Mouse (Mus musculus) myocyte (in vitro differentiated cells): ENCODE measurements around the gene Ptpa. TPM values are rescaled to one million over a fixed set of nuclear protein-coding genes. Genes with fewer than 3 reads are reported as not detected.
A peak's percentile ranks its signal among the peaks of the same experiment; 100 is the strongest.

Source experiments
- H3K27me3 ChIP-seq: one replicate; pipeline ENCODE4 v1.6.1; 2011; ENCODE audit not compliant: control insufficient read depth, insufficient read depth, insufficient read length
- H3K36me3 ChIP-seq: one replicate; pipeline ENCODE4 v1.6.1; 2011; ENCODE audit not compliant: control insufficient read depth, insufficient read depth
- H3K4me2 ChIP-seq: one replicate; pipeline ENCODE4 v1.6.1; 2011; ENCODE audit warnings: low read depth, control low read depth
- H3K4me3 ChIP-seq: one replicate; pipeline ENCODE4 v1.5.1; 2011; ENCODE audit warnings: mild to moderate bottlenecking, control low read depth, moderate library complexity
- H3K79me2 ChIP-seq: one replicate; pipeline ENCODE4 v1.6.1; 2011; ENCODE audit not compliant: control insufficient read depth, insufficient read depth
- H3ac ChIP-seq: one replicate; pipeline ENCODE4 v1.6.1; 2011; ENCODE audit not compliant: control insufficient read depth, insufficient read length
- CEBPB ChIP-seq: IDR thresholded peaks from 2 replicates; pipeline ENCODE4 v1.6.1; 2011; ENCODE audit warnings: mild to moderate bottlenecking, moderate library complexity; ENCODE audit not compliant: poor library complexity, insufficient read depth, severe bottlenecking
- E2F4 ChIP-seq: IDR thresholded peaks from one replicate; pipeline ENCODE4 v1.6.1; 2011; ENCODE audit warnings: mild to moderate bottlenecking, control low read depth, moderate library complexity; ENCODE audit not compliant: insufficient read depth
- MAX ChIP-seq: IDR thresholded peaks from one replicate; pipeline ENCODE4 v1.6.1; 2011; ENCODE audit warnings: low read depth, mild to moderate bottlenecking, control low read depth
- MYOD1 ChIP-seq, 3 experiments: IDR thresholded peaks; one replicate each; pipeline ENCODE4 v1.6.1; 2011; ENCODE audit warnings: control low read depth in 2 of 3, low read depth in 2 of 3, mild to moderate bottlenecking in 2 of 3, moderate library complexity in 1 of 3; ENCODE audit not compliant: insufficient read length in 2 of 3, control insufficient read depth in 1 of 3
- MYOG ChIP-seq, 3 experiments: IDR thresholded peaks; one replicate each; pipeline ENCODE4 v1.6.1; 2011; ENCODE audit warnings: control low read depth in 2 of 3, low read depth in 2 of 3, mild to moderate bottlenecking in 2 of 3; ENCODE audit not compliant: insufficient read length in 2 of 3, control insufficient read depth in 1 of 3, insufficient read depth in 1 of 3
- POLR2A ChIP-seq: IDR thresholded peaks from one replicate; pipeline ENCODE4 v1.6.1; 2011; ENCODE audit warnings: low read depth, mild to moderate bottlenecking, control low read depth, moderate library complexity; ENCODE audit not compliant: insufficient read length
- POLR2AphosphoS2 ChIP-seq: IDR thresholded peaks from one replicate; pipeline ENCODE4 v1.6.1; 2011; ENCODE audit warnings: low read depth, control low read depth; ENCODE audit not compliant: insufficient read length
- REST ChIP-seq: IDR thresholded peaks from one replicate; pipeline ENCODE4 v1.6.1; 2011; ENCODE audit warnings: mild to moderate bottlenecking, control low read depth, moderate library complexity; ENCODE audit not compliant: insufficient read depth, insufficient read length
- SRF ChIP-seq: IDR thresholded peaks from one replicate; pipeline ENCODE4 v1.6.1; 2011; ENCODE audit warnings: low read depth; ENCODE audit not compliant: control insufficient read depth, insufficient read length
- TCF12 ChIP-seq: IDR thresholded peaks from one replicate; pipeline ENCODE4 v1.6.1; 2011; ENCODE audit warnings: mild to moderate bottlenecking, control low read depth; ENCODE audit not compliant: poor library complexity, insufficient read depth, severe bottlenecking
- TCF3 ChIP-seq: IDR thresholded peaks from one replicate; pipeline ENCODE4 v1.6.1; 2011; ENCODE audit warnings: low read depth, control low read depth; ENCODE audit not compliant: insufficient read length
- USF1 ChIP-seq: IDR thresholded peaks from one replicate; pipeline ENCODE4 v1.6.1; 2011; ENCODE audit warnings: low read depth, mild to moderate bottlenecking, control low read depth, moderate library complexity
- polyA plus RNA-seq: library from polyadenylated mRNA; unstranded; fragments of >200 nt; fragmentation: generic; extraction: Trizol; gene quantifications from one replicate; pipeline ENCODE4 v1.2.1, GENCODE M21; 2012; ENCODE audit warnings: missing spikeins

Ptpa gene
- polyA plus RNA-seq, 1 experiment = 151 TPM

DNA sequence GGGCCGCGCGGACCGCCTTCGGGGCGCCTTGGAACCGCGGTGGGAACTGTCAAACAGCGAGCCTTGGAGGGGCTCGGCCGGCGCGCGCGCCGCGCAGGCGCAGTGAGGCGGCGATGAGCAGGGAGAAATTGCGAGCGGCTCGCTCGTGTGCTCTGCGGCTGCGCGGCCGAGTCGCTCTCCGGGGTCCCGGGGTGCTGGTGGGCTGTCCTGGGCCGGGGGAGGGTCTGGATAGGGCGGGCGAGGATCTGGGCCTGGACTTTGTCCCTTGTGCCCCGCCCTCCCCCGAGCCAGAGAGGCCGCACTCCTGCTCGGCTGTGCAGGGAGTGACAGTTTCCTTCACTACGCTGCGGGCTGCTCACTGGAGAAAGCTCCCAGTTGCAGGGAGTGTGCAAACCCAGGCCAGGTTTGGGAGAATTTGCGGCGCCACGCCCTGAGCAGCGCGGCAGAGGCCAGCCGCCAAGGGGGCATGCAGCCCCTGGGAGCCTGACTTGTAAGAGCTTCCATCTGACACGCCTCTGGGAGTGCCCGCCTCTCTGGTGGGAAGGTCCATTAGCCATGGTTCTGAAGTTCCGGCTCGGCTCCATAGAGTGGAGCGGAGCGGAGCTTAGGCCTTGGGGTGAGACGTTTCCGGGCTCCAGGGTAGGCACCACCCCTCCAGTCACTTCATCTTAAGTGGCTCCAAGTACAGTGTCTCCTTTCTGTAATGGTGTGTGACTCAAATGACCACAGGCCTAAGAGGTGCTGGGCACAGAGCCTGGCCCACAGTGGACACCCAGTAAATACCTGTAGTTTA is 23.1 kb upstream of the Ptpa start:
- H3K4me3 ChIP-seq = peak overlapping the region; percentile 55
- no peaks in the 10 kb centered on the region for H3K36me3 ChIP-seq
- peaks cover 4% of the 10 kb centered on the region for H3K79me2 ChIP-seq
- TF ChIP-seq MAX = no peak
- TF ChIP-seq POLR2A = peak; percentile 36
- H3ac ChIP-seq = peak overlapping the region; percentile 45
- H3K27me3 ChIP-seq = no peaks in the 10 kb centered on the region
- H3K4me2 ChIP-seq = peak overlapping the region; percentile 93

DNA sequence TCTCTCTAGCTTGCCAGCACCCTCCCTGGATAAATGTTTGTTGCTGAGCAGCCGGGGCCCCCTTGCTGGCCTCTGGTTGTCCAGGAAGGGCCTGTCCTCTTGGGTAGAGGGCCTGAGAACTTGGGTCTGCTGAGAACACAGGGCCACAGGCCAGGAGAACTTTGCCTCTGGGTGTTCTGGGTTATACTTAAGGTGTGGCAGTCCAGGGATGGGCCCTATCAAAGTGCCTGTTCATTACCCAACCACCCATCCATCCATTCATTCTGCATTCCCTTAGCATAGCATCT is 22.5 kb upstream of the Ptpa start:
- TF ChIP-seq TCF12 (no peak), MYOG (IDR thresholded peaks at IDR 0.05; ENCODE audit: control insufficient read depth in 1 of 3, insufficient read depth in 1 of 3, insufficient read length in 2 of 3, low read depth in 2 of 3) (no peak)
- no peaks in the 10 kb centered on the region for H3K27me3 ChIP-seq

DNA sequence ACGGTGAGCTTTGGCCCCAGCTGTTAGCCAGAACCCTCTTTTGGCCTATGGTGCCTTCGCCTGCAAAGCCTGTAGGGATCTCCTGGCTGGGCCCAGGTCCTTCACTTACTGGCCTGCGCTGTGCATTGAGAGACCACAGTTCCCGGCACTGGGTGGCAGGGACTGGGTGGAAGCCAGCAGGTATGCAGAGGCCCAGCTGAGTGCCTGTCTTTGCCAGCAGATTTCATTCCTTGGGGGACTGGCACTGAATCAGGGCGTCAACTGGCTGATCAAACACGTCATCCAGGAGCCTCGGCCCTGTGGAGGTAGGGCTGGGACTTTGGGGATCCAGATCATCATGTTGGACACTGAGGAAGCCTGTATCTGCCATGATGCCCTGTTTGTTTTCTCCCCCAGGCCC is 20.1 kb upstream of the Ptpa start:
- H3K36me3 ChIP-seq = peaks cover 3% of the 10 kb centered on the region
- peaks cover 4% of the 10 kb centered on the region for H3K79me2 ChIP-seq
- H3K4me3 ChIP-seq = no peak overlapping the region
- no peaks in the 10 kb centered on the region for H3K27me3 ChIP-seq
- H3ac ChIP-seq = no peak overlapping the region
- no peak overlapping the region for H3K4me2 ChIP-seq
- no peak for TF ChIP-seq SRF

More for the DNA sequence above, 22.5 kb upstream of the Ptpa start:
- peaks cover 4% of the 10 kb centered on the region for H3K79me2 ChIP-seq
- peak overlapping the region; percentile 55 for H3K4me3 ChIP-seq
- H3K4me2 ChIP-seq = peak overlapping the region; percentile 93
- H3K36me3 ChIP-seq = no peaks in the 10 kb centered on the region
- H3ac ChIP-seq = peak overlapping the region; percentile 45

DNA sequence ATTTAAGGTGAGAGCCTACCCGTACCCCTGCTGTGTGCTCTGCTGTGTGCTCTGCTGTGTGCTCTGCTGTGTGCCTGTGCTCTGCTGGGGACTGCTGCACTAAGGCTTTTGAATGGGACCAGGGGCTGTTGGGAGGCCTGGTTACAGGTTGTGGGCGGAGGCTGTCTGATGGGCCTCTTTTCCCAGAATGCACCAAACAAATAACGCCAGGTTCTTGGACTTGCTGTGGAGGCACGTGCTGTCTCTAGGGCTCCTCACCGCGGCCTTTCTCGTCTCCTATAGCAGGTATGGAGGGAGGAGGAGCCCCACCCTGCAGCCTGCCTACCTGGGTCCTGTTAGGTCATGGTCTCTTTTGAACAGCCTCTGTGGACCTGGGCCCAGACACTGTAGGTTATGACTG is 19.6 kb upstream of the Ptpa start:
- Histone ChIP-seq H3K4me2 (no peak overlapping the region), H3K79me2 (peaks cover 4% of the 10 kb centered on the region), H3ac (no peak overlapping the region), H3K4me3 (no peak overlapping the region), H3K36me3 (peaks cover 4% of the 10 kb centered on the region), H3K27me3 (no peaks in the 10 kb centered on the region)
- TF ChIP-seq TCF12 = no peak
- no peak for TF ChIP-seq SRF
- TF ChIP-seq REST = no peak
- TF ChIP-seq CEBPB = no peak
- no peak for TF ChIP-seq POLR2AphosphoS2
- no peak for TF ChIP-seq TCF3
- no peak for TF ChIP-seq MAX
- no peak for TF ChIP-seq USF1
- no peak for TF ChIP-seq MYOG (IDR thresholded peaks at IDR 0.05; ENCODE audit: control insufficient read depth in 1 of 3, insufficient read depth in 1 of 3, insufficient read length in 2 of 3, low read depth in 2 of 3)
- no peak for TF ChIP-seq POLR2A

DNA sequence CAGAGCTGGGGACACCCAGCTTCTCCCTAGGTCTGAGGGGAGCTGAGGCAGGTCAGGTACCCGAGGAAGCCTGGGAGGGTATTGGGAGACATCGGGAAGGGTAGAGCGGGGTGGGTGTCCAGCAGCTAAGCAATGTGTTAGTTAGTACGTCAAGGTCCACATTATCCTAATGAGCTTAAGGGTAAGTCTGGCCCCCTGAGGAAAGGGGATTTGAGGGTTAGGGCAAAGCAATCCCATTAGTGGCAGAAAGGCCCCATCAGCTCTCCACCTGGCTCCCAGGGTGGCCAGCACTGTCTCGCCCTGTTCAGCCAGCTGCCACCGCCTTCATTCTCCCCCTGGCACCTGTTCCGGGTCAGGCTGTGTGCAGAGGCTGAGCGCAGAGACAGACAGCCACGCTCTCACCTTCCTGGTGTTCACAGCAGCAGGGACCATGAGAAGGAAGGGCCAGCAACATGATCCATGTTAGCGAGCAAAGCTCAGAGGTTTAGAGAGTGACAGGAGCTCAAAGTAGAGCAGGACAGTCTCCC is 17.8 kb upstream of the Ptpa start:
- Histone ChIP-seq H3K36me3 (peaks cover 4% of the 10 kb centered on the region), H3K27me3 (no peaks in the 10 kb centered on the region), H3K79me2 (peaks cover 4% of the 10 kb centered on the region), H3ac (no peak overlapping the region), H3K4me2 (no peak overlapping the region), H3K4me3 (no peak overlapping the region)
- peak in 2 of 3 experiments; percentile 16 to 63 for TF ChIP-seq MYOD1 (IDR thresholded peaks at IDR 0.05; ENCODE audit: control insufficient read depth in 1 of 3, insufficient read length in 2 of 3, low read depth in 2 of 3)
- no peak for TF ChIP-seq E2F4
- peak in 2 of 3 experiments; percentile 48 to 69 for TF ChIP-seq MYOG (IDR thresholded peaks at IDR 0.05; ENCODE audit: control insufficient read depth in 1 of 3, insufficient read depth in 1 of 3, insufficient read length in 2 of 3, low read depth in 2 of 3)

DNA sequence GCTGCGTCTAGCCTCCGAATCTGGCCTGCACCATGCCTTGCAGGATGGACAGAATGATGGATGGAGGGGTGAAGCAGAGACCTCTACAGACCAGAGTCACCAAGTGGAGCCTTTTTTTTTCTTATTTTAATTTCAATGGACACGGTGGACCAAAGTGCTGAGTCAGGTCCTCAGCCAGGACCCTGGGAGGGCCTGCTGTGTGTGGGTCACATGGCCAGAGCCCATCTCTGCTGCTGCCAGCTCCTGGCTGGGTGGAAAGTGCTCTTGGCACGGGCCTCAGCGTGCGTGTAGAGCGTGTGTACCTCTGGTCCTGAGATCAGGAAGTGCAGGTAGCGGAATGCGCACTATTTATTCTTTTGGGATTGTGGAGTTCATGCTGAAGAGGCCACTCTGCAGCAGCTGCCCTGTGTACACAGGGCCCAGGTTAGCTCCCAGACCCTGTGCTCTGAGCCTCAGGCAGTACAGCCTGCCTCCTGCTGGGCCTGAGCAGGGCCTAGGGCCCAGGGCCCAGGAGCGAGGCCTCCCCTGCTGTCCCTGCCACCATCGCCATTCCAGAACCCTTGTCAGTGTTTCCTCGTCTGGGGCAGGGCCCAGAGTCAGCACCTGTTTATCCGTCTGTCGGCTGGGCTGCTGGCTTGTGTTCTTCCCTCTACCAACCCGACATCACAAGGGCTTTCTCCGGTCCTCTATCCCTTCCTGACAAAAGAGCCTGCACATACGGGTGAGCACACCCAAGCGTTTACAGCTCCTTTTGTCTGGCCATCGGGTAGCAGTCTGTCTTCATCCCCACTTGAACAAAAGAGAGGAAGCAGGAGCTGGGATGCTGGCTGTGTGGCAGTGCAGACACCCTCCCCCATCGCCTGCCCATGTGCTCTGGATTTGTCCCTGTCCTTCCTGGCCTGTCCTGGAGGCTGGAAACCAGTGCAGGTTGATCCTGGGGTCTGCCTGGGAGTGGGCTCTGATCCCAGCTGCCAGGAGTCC is 16.4 kb upstream of the Ptpa start:
- no peaks in the 10 kb centered on the region for H3K79me2 ChIP-seq
- H3K4me2 ChIP-seq = no peak overlapping the region
- TF ChIP-seq MAX (no peak), MYOG (IDR thresholded peaks at IDR 0.05; ENCODE audit: control insufficient read depth in 1 of 3, insufficient read depth in 1 of 3, insufficient read length in 2 of 3, low read depth in 2 of 3) (no peak), CEBPB (no peak), MYOD1 (IDR thresholded peaks at IDR 0.05; ENCODE audit: control insufficient read depth in 1 of 3, insufficient read length in 2 of 3, low read depth in 2 of 3) (no peak), SRF (no peak), POLR2AphosphoS2 (no peak), POLR2A (no peak), REST (no peak)
- peaks cover 4% of the 10 kb centered on the region for H3K36me3 ChIP-seq
- no peak overlapping the region for H3K4me3 ChIP-seq
- H3ac ChIP-seq = no peak overlapping the region
- no peaks in the 10 kb centered on the region for H3K27me3 ChIP-seq
